Mouse (Mus musculus): Measurements from ENCODE around the gene Angptl7. TPM values are rescaled to one million over a fixed set of nuclear protein-coding genes. Genes with fewer than 3 reads are reported as not detected.

Angptl7 gene
- polyA plus RNA-seq, 1 experiment: 0.01 TPM

DNA sequence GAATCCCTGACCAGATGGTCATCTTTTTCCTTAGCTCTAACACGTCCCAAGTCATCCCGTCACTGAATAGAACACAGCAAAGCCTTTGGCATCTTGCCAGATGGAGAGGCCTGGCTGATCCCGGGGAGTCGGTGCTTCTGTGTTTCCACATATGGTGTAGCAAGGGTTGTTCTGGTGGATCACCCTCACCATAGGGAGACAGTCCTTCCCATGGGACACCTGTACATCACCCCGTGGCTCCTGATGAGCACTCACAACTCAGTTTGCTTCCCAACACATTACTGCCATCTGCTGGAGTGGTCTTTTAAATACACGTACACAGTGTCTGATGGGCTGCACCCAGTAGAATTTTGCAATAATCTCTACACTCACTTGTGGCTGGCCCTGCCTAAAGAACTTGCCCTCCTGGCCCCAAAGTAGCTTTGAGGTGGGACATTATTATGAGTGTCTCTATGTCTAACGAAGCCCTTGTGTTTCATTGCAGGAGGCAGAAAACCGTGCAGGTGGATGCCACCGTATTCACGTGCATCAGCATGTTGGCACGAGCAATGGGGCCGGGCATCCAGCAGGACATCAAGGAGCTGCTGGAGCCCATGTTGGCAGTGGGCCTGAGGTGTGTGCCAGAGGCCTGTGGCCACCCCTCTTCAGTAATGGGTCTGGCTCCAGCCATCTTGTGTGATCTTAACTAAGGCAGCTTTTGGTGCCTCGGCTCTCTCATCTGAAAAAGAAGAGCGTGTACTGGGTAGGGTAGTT lies 36.9 kb downstream of the Angptl7 start:
- TF ChIP-seq USF1 (IDR thresholded peaks at IDR 0.05; ENCODE audit: low read depth): no peak
- TF ChIP-seq MAX (IDR thresholded peaks at IDR 0.05; ENCODE audit: low read depth): no peak
- TF ChIP-seq SRF (IDR thresholded peaks at IDR 0.05; ENCODE audit: control insufficient read depth, insufficient read length, low read depth): no peak
- no peak for TF ChIP-seq POLR2A (IDR thresholded peaks at IDR 0.05; ENCODE audit: insufficient read length, low read depth)
- TF ChIP-seq REST (IDR thresholded peaks at IDR 0.05; ENCODE audit: insufficient read depth, insufficient read length): no peak
- no peak for TF ChIP-seq E2F4 (IDR thresholded peaks at IDR 0.05; ENCODE audit: insufficient read depth)
- no peak for TF ChIP-seq POLR2AphosphoS2 (IDR thresholded peaks at IDR 0.05; ENCODE audit: insufficient read length, low read depth)
- TF ChIP-seq TCF3 (IDR thresholded peaks at IDR 0.05; ENCODE audit: insufficient read length, low read depth): no peak
- no peak for TF ChIP-seq MYOG (IDR thresholded peaks at IDR 0.05; ENCODE audit: control insufficient read depth in 1 of 3, insufficient read depth in 1 of 3, insufficient read length in 2 of 3, low read depth in 2 of 3)
- no peak for TF ChIP-seq TCF12 (IDR thresholded peaks at IDR 0.05; ENCODE audit: insufficient read depth, poor library complexity, severe bottlenecking)
- no peak for TF ChIP-seq MYOD1 (IDR thresholded peaks at IDR 0.05; ENCODE audit: control insufficient read depth in 1 of 3, insufficient read length in 2 of 3, low read depth in 2 of 3)
- H3K36me3 ChIP-seq (ENCODE audit: control insufficient read depth, insufficient read depth): peaks cover 36% of the 10 kb centered on the region
- H3K4me3 ChIP-seq: no peak overlapping the region
- no peaks in the 10 kb centered on the region for H3K27me3 ChIP-seq (ENCODE audit: control insufficient read depth, insufficient read depth, insufficient read length)
- H3ac ChIP-seq (ENCODE audit: control insufficient read depth, insufficient read length): no peak overlapping the region
- no peaks in the 10 kb centered on the region for H3K79me2 ChIP-seq (ENCODE audit: control insufficient read depth, insufficient read depth)
- H3K4me2 ChIP-seq (ENCODE audit: low read depth): no peak overlapping the region

DNA sequence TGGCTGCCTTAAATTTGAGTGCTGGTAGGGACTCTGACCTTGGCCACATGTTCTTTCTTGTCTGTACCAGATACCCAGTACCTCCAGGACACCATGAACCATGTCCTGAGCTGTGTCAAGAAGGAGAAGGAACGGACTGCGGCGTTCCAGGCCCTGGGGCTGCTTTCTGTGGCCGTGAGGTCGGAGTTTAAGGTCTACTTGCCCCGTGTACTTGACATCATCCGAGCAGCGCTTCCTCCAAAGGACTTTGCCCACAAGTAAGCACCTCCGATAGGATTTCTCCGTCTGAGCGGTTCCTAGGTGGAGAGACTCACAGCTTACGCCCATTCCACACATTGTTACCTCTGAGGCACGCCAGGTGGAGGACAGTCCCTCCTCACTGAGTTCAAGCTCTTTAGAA lies 37.5 kb downstream of the Angptl7 start:
- TF ChIP-seq SRF (IDR thresholded peaks at IDR 0.05; ENCODE audit: control insufficient read depth, insufficient read length, low read depth) (no peak), MAX (IDR thresholded peaks at IDR 0.05; ENCODE audit: low read depth) (no peak)
- H3K79me2 ChIP-seq (ENCODE audit: control insufficient read depth, insufficient read depth): no peaks in the 10 kb centered on the region
- no peaks in the 10 kb centered on the region for H3K27me3 ChIP-seq (ENCODE audit: control insufficient read depth, insufficient read depth, insufficient read length)
- no peak overlapping the region for H3K4me3 ChIP-seq
- peaks cover 31% of the 10 kb centered on the region for H3K36me3 ChIP-seq (ENCODE audit: control insufficient read depth, insufficient read depth)
- H3ac ChIP-seq (ENCODE audit: control insufficient read depth, insufficient read length): no peak overlapping the region
- no peak overlapping the region for H3K4me2 ChIP-seq (ENCODE audit: low read depth)

DNA sequence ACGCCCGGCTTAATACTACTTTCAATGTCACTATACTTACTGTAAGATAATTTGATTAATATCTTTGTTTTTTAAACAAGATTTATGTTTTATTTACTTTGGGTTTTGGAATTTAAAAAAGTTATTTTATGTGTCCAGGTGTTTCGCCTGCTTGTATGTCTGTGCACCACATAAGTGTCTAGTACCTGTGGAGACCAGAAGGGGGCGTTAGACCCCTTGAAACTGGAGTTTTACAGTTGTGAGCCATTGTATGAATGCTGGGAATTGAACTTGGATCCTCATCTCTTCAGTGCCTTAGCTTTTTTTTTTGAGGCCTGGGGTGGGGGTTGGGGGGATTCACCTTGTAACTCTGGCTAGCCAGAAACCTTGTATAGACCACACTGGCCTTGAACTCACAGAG lies 38.5 kb downstream of the Angptl7 start:
- no peak for TF ChIP-seq TCF12 (IDR thresholded peaks at IDR 0.05; ENCODE audit: insufficient read depth, poor library complexity, severe bottlenecking)
- no peak for TF ChIP-seq MYOG (IDR thresholded peaks at IDR 0.05; ENCODE audit: control insufficient read depth in 1 of 3, insufficient read depth in 1 of 3, insufficient read length in 2 of 3, low read depth in 2 of 3)
- Histone ChIP-seq H3K4me2 (ENCODE audit: low read depth) (no peak overlapping the region), H3K36me3 (ENCODE audit: control insufficient read depth, insufficient read depth) (peaks cover 36% of the 10 kb centered on the region), H3K4me3 (no peak overlapping the region), H3K27me3 (ENCODE audit: control insufficient read depth, insufficient read depth, insufficient read length) (no peaks in the 10 kb centered on the region), H3K79me2 (ENCODE audit: control insufficient read depth, insufficient read depth) (no peaks in the 10 kb centered on the region), H3ac (ENCODE audit: control insufficient read depth, insufficient read length) (no peak overlapping the region)

DNA sequence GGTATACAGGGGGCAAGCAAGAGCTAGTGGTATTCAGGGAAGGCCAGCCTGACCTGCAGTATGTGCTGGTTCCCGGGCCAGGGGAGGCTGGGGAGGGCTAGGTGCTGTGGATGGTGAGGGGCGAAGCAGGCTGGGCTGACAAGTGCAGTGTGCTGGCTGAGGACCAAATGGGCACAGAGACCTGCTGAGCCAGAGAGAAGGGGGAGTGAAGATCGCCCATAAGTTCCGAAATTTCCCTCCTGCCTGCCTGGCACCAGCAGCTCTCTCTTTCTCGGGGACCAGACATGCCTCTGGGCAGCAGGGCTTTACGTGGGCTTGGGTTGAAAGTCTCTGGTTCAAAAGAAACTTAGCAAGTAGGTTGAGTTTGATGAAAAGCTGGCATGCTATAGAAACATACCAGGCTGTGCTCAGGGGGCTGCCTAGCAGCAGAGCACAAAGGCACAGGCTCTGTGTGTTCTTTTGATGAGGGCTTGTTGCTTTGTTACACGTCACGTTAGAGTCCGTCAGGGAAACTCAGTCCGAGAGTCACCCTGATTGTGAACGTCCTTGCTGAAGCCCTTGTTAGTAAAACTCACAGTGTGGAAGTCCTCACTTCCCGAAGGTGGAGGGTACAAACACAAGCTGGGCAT lies 39.5 kb downstream of the Angptl7 start:
- Histone ChIP-seq H3ac (ENCODE audit: control insufficient read depth, insufficient read length) (no peak overlapping the region), H3K36me3 (ENCODE audit: control insufficient read depth, insufficient read depth) (peaks cover 39% of the 10 kb centered on the region), H3K79me2 (ENCODE audit: control insufficient read depth, insufficient read depth) (no peaks in the 10 kb centered on the region), H3K27me3 (ENCODE audit: control insufficient read depth, insufficient read depth, insufficient read length) (no peaks in the 10 kb centered on the region), H3K4me2 (ENCODE audit: low read depth) (no peak overlapping the region), H3K4me3 (no peak overlapping the region)
- no peak for TF ChIP-seq MYOG (IDR thresholded peaks at IDR 0.05; ENCODE audit: control insufficient read depth in 1 of 3, insufficient read depth in 1 of 3, insufficient read length in 2 of 3, low read depth in 2 of 3)
- TF ChIP-seq CEBPB (IDR thresholded peaks at IDR 0.05; ENCODE audit: insufficient read depth, poor library complexity, severe bottlenecking): no peak
- no peak for TF ChIP-seq MYOD1 (IDR thresholded peaks at IDR 0.05; ENCODE audit: control insufficient read depth in 1 of 3, insufficient read length in 2 of 3, low read depth in 2 of 3)
- TF ChIP-seq E2F4 (IDR thresholded peaks at IDR 0.05; ENCODE audit: insufficient read depth): no peak
- TF ChIP-seq TCF12 (IDR thresholded peaks at IDR 0.05; ENCODE audit: insufficient read depth, poor library complexity, severe bottlenecking): no peak
- TF ChIP-seq USF1 (IDR thresholded peaks at IDR 0.05; ENCODE audit: low read depth): no peak
- TF ChIP-seq POLR2A (IDR thresholded peaks at IDR 0.05; ENCODE audit: insufficient read length, low read depth): no peak
- no peak for TF ChIP-seq POLR2AphosphoS2 (IDR thresholded peaks at IDR 0.05; ENCODE audit: insufficient read length, low read depth)
- TF ChIP-seq TCF3 (IDR thresholded peaks at IDR 0.05; ENCODE audit: insufficient read length, low read depth): no peak
- no peak for TF ChIP-seq SRF (IDR thresholded peaks at IDR 0.05; ENCODE audit: control insufficient read depth, insufficient read length, low read depth)
- TF ChIP-seq MAX (IDR thresholded peaks at IDR 0.05; ENCODE audit: low read depth): no peak
- no peak for TF ChIP-seq REST (IDR thresholded peaks at IDR 0.05; ENCODE audit: insufficient read depth, insufficient read length)

GRCm38 (mm10) chr4:148455477-148456025 lies 44.7 kb downstream of the Angptl7 start:
- no peak for TF ChIP-seq MYOG (IDR thresholded peaks at IDR 0.05; ENCODE audit: control insufficient read depth in 1 of 3, insufficient read depth in 1 of 3, insufficient read length in 2 of 3, low read depth in 2 of 3)
- TF ChIP-seq MYOD1 (IDR thresholded peaks at IDR 0.05; ENCODE audit: control insufficient read depth in 1 of 3, insufficient read length in 2 of 3, low read depth in 2 of 3): no peak
- no peak for TF ChIP-seq USF1 (IDR thresholded peaks at IDR 0.05; ENCODE audit: low read depth)
- no peak for TF ChIP-seq MAX (IDR thresholded peaks at IDR 0.05; ENCODE audit: low read depth)
- TF ChIP-seq SRF (IDR thresholded peaks at IDR 0.05; ENCODE audit: control insufficient read depth, insufficient read length, low read depth): no peak
- TF ChIP-seq POLR2AphosphoS2 (IDR thresholded peaks at IDR 0.05; ENCODE audit: insufficient read length, low read depth): no peak
- no peak for TF ChIP-seq REST (IDR thresholded peaks at IDR 0.05; ENCODE audit: insufficient read depth, insufficient read length)
- no peak for TF ChIP-seq E2F4 (IDR thresholded peaks at IDR 0.05; ENCODE audit: insufficient read depth)
- TF ChIP-seq POLR2A (IDR thresholded peaks at IDR 0.05; ENCODE audit: insufficient read length, low read depth): no peak
- no peak for TF ChIP-seq TCF3 (IDR thresholded peaks at IDR 0.05; ENCODE audit: insufficient read length, low read depth)
- TF ChIP-seq CEBPB (IDR thresholded peaks at IDR 0.05; ENCODE audit: insufficient read depth, poor library complexity, severe bottlenecking): no peak
- TF ChIP-seq TCF12 (IDR thresholded peaks at IDR 0.05; ENCODE audit: insufficient read depth, poor library complexity, severe bottlenecking): no peak
- no peak overlapping the region for H3K4me2 ChIP-seq (ENCODE audit: low read depth)
- no peaks in the 10 kb centered on the region for H3K27me3 ChIP-seq (ENCODE audit: control insufficient read depth, insufficient read depth, insufficient read length)
- H3K79me2 ChIP-seq (ENCODE audit: control insufficient read depth, insufficient read depth): no peaks in the 10 kb centered on the region
- no peak overlapping the region for H3ac ChIP-seq (ENCODE audit: control insufficient read depth, insufficient read length)
- H3K36me3 ChIP-seq (ENCODE audit: control insufficient read depth, insufficient read depth): peaks cover 32% of the 10 kb centered on the region
- no peak overlapping the region for H3K4me3 ChIP-seq

Data from myocyte (in vitro differentiated cells).